Mouse (Mus musculus) thymus, adult 18-20 months (tissue): ENCODE measurements around the gene Mphosph8.

Experiments used
- DNase-seq, 2 experiments: peaks; one replicate each; pipeline ENCODE4 v3.0.0; 2022; ENCODE audit warnings: mixed read lengths in 2 of 2

The Mphosph8 gene

DNA sequence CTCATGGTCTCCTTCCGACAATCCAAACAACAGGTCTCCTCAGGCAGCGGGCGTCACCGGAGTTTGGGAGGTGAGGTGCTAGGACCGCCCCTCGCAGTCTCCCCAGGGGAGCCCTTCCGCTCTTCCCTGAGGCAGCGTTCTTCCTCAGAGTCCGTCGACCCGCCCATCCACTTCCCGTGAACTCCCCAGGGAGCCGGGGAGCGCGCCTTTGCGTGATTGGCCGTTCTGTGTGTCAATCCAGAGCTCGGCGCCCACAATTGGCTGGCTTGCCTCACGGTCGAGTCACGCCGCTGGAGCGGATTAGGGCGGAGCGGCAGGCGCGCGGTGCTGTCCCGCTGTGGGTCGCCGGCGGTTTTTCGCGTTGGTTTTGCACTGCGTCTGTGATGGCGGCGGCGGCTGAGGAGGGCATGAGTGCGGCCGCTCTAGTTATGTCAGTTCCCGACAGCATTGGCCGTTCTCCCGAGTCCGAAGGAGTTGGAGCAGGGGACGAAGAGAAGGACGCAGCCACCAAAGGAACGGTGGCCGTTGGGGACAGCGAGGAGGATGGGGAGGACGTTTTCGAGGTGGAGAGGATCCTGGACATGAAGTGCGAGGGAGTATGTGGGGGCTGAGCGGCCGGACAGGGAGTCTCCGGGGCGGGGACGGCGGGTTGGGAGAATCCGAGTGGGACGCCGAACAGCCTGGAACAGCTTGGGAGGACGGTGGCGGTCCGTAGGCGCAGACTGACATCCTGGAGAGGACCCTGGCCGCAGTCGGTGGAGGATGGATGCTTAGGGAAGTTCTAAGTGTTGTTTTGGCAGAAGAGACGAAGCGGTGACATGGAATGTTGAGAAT is at the start of gene Mphosph8:
Gene Mphosph8, plus strand, starts transcription at position 280 of the 834 bp plus-strand sequence.
- DNase-seq = peak; percentile 99

DNA sequence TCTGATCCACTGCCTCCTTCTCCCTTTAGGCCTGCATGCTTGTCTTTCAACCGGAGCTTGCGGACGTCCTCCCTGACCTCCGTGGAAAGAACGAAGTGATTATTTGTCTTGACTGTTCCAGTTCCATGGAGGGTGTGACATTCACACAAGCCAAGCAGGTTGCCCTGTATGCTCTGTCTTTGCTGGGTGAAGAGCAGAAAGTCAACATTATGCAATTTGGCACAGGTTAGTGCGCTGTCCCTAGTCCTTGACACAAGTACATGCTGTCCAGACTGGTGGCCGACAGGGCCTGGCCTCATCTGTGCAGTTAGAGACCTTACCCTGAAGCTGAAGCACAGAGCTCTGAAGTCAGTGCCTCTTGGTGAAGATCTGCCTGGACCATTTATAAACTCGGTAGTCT is 47.6 kb upstream of the Mphosph8 start:
- DNase-seq = no peak

DNA sequence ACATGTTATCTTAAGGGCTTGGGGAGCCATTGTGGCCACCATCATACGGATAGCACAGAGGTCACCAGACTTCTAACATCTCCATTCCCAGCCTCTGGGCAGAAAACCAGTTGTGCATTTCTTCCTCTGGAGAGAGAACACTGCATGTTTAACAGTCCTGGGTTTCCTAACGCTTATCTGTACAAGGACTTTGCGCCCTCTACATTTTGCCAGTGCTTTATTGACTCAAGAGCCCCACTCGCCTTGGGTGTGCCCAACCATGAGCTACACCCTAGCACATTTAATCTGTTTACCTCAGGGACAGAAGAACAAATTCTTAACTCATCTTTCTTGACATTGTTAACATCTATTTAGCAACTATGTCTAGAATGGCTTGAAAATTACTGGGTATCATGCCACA is 41.8 kb upstream of the Mphosph8 start:
- no peak for DNase-seq

DNA sequence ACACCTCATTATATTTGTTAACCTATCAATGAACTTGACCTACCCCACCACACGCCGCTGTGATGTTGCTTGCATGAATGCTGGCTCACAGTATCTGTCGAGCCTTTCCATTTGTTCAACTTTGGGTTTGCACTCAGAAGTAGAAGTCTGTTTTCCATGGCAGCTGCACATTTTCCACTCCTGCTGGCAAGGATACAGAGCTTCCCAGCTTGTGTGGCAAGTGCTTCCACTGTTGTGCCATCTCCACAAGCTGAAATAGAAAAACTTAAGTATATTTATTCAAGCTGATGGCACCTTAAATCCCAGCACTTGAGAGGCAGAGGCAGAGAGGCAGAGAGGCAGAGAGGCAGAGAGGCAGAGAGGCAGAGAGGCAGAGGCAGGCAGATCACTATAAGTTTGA is 39.7 kb upstream of the Mphosph8 start:
- no peak for DNase-seq

DNA sequence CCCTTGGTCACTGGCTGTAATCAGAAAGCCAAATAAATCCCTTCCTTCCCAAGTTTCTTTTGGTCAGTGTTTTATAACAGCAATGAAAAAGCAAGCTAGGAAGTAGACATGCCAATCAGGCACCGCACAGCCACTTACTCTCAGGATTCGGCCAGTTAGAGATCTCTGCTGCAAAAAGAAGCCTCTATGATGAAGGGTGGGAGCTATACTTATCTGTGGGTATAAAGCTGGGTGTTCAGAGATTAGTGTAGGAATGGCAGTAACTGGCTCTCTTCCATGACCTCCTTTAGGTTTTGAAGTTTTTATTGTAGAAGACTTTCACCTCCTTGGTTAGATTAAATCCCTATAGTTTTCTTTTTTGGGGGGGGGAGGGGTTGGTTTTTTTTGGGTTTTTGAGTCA is 36.9 kb upstream of the Mphosph8 start:
- DNase-seq = no peak

DNA sequence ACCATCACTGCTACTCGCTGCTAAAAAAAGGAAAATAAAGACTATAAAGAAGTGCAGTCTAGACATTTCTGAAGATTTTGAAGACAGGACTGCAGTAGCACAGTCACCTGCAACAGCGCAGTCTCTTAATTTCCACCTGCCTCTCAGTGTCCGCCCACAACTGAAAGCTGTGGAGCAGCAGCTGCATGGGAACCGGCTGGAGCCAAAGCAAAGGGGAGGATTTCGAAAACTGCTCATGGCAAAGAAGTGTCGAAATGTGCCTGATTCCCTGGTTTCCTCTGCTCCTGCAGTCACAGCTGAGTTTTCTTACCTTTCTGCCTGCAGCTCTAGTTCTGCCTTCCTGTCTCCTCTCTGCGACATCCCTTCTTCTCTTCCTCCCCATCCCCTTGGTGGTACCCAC is 20.8 kb upstream of the Mphosph8 start:
- DNase-seq = no peak

DNA sequence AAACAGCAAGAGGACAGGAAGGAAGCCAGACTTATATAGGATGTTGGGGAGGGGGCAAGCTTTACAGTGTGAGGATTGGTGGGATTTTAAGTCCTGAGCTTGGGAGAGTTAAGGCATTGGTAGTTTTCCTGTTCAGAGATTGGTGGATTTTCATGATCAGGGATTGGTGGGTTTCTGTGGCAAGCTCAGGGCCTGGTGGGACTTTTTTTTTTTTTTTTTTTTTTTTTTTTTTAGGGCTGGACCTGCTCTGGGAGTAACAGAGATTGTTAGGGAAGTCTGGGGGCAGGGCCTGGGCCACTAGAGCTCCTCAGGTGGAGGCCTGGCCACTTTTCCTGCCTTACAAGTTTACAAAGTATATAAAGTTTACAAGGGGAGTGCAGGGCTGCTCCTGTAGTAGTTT is 18.6 kb upstream of the Mphosph8 start:
- DNase-seq = no peak

DNA sequence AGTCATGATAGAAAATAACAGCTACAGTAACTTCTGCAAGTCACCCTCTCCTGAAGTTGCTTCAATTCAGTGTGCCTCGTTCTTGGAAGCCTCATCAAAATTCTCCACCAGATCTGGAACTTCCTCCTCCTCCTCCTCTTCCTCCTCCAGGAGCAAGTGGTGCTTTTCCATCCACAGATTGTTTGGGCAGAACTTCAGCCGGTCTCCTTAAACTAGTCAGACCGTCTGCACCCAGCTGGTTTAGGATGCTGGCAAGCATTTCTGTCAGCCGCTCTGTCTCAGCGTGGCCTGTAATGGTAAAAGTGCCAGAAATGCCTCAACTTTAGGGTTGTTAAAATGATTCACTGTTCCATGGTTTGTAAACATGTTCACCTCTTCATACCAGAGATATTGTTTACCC is 2.4 kb upstream of the Mphosph8 start:
- no peak for DNase-seq

DNA sequence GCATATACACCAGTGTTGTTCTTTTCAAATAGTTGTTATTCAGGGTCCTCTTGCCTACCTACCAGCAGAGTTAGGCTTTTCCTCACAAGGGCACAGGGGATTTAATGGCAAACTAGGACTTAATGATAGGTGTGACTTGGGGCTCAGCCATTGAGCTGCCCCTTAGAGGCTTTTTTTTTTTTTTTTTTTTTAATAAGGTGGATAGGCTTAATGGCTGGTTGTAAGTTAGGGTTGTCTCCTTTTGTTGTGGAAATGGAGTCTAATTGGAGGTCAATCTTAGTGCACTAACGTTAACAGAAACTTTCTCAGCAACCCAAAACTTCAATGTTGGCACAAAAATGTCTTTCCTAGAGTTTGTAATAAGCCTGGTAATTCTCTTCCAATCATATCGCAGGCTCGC is 1.1 kb upstream of the Mphosph8 start:
- DNase-seq = no peak

DNA sequence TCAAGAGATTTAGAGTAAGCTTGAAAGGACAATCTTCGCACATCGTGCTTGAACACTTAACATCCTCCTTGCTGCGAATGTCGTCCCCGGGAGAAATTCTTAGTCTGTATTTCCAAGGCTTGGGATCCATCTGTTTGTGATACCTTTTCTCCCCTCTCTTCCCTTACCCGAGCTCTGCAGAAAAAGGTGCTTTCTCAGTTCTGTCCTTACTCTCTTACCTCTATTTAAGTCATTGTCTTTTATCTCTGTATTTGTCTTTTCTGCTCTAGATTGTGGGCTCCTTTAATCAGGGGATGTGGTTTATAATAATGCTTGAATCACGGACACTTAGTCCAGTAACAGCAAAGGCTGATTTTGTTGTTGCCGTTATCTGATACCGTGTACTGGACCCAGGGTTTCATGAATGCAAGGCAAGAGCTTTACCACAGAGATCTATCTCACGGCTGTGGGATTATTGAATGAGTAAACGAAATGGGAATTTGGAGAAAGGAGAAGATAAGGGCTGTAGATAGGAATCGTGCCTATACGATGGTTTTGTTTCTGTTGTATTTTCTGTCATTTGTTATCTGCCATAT is 1.1 kb downstream of the Mphosph8 start:
- no peak for DNase-seq

DNA sequence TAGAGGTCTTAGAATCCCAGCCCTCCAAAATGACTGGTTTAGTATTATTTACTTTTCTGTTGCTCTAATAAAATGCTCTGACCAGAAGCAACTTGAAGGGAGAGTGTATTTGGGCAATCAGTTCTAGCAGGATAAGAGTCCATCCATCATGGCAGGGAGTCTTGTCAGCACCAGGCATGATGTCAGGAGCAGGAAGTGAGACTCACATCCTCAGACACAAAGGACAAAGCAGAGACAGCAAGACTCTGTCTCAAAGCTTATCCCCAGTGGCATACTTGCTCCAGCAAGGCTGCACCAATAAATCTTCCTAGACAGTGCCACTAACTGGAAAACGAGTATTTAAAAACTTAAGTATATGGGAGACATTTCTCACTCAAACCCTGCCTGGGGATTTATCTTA is 17.4 kb downstream of the Mphosph8 start:
- DNase-seq = no peak

DNA sequence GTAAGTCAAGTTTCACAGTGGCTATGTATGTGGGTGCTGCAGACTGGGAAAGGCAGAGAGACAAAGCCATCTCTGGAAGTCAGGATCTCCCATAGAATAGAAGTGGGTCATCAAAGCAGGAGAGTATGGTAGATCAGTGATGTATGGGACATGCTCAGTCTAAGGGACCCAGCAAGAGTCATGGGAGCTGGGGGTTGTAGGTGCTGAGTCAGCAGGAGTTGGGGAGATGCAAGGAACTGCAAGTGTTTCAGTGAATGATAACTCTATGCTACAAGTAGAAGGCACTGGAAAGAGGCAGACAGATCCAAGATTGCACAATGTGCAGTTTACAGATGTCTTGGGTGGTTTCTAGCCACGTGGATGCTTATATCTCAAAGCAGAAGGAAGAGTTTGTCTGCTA is 21.1 kb downstream of the Mphosph8 start:
- DNase-seq = no peak

DNA sequence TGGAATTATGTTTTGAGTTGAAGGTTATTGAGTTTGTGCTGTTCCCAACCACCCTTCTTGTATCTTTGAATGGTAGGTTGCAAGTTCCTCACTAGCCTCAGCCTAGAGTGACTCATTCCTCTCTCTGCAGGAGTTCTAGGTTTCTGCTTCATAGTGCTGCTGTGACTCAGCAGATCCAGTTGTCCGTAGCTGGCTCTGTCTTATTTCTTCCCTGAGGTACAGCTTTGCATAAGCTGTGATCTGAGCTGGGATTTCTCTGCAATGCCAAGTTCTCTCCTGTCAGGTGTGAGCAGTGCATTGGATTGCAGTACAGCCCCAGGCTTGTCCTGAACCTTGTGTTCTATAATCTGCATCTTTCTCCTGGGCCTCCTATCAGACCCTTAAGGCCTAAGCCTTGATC is 21.7 kb downstream of the Mphosph8 start:
- DNase-seq = no peak

DNA sequence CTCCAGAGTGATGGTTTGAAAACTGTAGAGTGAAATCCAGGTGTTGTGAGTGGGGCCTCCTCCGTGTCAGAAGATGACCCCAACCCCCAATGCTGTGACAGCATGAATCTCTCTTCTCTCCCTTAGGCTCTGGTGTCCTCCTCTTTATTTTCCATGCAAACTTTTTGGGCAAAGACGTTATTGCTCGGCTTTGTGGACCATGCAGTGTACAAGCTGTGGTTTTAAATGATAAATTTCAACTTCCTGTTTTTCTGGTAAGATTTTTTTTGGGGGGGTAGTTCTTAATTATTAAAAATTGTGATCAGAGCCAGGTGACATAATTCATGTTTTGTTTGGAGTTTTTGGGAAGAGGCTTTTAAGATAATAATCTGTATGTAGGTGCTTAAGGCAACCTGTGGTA is 27.4 kb downstream of the Mphosph8 start:
- DNase-seq = no peak

DNA sequence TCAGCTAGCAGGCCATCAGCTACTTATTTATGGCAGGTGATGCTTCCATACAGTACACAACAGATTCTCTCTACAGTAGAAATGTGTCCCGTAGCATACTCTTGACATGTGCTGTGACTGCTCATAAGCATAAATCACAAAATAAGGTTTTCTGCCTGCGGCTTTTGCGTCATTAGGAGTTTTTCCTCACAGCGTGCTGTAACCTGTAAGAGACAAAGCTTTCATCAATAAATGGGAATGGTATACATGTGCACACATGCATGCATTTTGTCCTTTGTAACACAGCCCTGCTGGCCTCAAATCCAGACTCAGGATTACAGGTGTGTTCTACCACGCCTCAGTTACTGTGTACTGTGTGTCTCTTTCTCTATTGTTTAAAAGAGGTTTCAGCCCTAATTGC is 29.8 kb downstream of the Mphosph8 start:
- no peak for DNase-seq

DNA sequence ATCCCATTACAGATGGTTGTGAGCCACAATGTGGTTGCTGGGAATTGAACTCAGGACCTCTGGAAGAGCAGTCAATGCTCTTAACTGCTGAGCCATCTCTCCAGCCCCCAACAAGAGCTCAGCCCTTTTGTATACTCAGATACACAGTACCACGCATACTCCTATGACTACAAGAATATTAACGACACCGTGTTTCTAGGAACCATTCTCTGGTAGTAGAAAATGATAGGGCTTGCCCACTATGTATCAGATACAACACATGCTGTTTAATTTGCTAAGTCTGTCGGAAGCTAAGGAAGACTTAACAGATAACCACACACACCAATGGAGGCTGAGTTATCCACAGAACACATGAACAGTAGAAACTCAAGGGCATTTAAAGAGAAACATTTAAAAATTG is 34.6 kb downstream of the Mphosph8 start:
- no peak for DNase-seq

DNA sequence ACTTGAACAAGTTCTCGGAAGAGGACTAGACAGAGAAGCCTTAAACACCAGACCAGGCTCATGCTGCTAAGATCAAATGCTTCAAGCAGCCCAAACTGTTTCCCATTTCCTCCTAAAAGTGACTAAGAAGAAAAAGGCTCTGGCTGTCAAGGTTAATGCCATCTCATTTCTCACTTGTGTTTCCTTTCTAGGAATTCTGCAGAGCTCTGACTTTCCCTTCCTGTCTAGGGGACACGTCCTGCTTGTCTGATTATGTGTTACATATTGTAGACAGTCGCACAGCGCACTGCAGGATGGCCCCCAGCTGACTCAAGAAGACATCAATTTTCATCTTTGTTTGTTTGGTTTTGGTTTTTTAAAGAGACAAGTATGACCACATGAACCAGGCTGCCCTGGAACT is 37.6 kb downstream of the Mphosph8 start:
- DNase-seq = no peak

DNA sequence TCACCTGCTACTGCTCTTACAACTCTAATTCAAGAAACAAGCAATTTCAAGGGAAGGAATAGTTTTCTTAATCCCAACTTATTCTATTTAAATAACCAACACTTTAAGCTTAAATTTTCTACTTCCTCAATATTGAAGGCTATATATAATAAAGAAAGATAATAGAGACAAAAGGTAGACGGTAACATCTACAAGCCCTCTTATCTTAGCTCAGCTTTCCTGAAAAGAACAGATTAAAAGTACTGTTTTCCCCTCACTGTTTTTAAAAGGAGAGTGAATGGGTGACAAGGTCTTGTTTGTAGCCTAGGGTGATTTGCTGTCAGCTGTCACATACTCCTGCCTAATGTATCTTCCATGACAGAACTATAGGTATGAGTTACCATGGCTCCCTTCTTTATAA is 58.4 kb downstream of the Mphosph8 start:
- no peak for DNase-seq

DNA sequence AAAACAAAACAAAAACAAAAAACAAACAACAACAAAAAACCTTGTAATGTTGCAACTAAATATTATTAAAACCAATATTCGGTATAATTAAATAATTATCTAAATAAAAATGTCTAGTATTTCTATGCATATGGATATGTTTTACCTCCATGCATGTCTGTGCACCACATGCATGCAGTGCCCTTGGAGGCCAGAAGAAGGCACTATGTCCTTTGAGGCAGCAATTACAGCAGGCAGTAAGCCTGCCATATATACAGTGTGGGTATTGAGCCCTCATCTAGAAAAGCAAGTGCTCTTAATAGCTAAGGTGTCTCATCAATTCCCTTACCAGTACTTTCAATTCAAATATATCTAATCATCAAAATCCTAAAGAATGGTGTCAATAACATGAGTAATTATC is 72.1 kb downstream of the Mphosph8 start:
- DNase-seq = no peak
